Mouse (Mus musculus) ES-E14 (cell line): ENCODE results near the gene Hist1h1d. TPM values are rescaled to one million over a fixed set of nuclear protein-coding genes. Genes with fewer than 3 reads are reported as not detected.

Experiments used
- DNase-seq: peaks from one replicate; pipeline ENCODE4 v3.0.0-alpha.2; 2013; ENCODE audit warnings: low read depth, low spot score
- H3K27ac ChIP-seq: 2 replicates; pipeline ENCODE4 v1.5.1; 2012; ENCODE audit warnings: low read depth, mild to moderate bottlenecking, low read length, moderate library complexity, mixed read lengths; ENCODE audit not compliant: poor library complexity, insufficient read depth, severe bottlenecking
- H3K36me3 ChIP-seq: 2 replicates; pipeline ENCODE4 v1.6.1; 2012; ENCODE audit warnings: mild to moderate bottlenecking, low read length, moderate library complexity, mixed read lengths; ENCODE audit not compliant: control insufficient read depth, poor library complexity, insufficient read depth, severe bottlenecking
- H3K4me1 ChIP-seq, 2 experiments: fragments of 150-350 bp in 1 of 2; sonication (generic) in 1 of 2; 2 replicates each; pipeline ENCODE4 v1.6.1; 2012; ENCODE audit warnings: low read length in 2 of 2, mild to moderate bottlenecking in 1 of 2, mixed read lengths in 1 of 2; ENCODE audit not compliant: control insufficient read depth in 2 of 2, insufficient read depth in 2 of 2, poor library complexity in 1 of 2
- H3K4me3 ChIP-seq, 2 experiments: fragments of 150-350 bp in 1 of 2; sonication (generic) in 1 of 2; 2 replicates each; pipeline ENCODE4 v1.5.1; 2012; ENCODE audit warnings: low read length in 2 of 2, low read depth in 1 of 2, mild to moderate bottlenecking in 1 of 2, mixed read lengths in 1 of 2; ENCODE audit not compliant: insufficient read depth in 1 of 2, poor library complexity in 1 of 2, severe bottlenecking in 1 of 2
- H3K9ac ChIP-seq: 2 replicates; pipeline ENCODE4 v1.6.1; 2012; ENCODE audit warnings: low read depth, mild to moderate bottlenecking, low read length, mixed read lengths; ENCODE audit not compliant: poor library complexity, insufficient read depth, severe bottlenecking
- H3K9me3 ChIP-seq: fragments of 150-350 bp; sonication (generic); 2 replicates; pipeline ENCODE4 v1.6.1; 2012; ENCODE audit warnings: low read depth, mild to moderate bottlenecking, low read length; ENCODE audit not compliant: control insufficient read depth, insufficient read depth
- CHD2 ChIP-seq: IDR thresholded peaks from 2 replicates; pipeline ENCODE4 v1.6.1; 2014; ENCODE audit warnings: mild to moderate bottlenecking, low read depth, low read length, inconsistent platforms
- HCFC1 ChIP-seq: IDR thresholded peaks from 2 replicates; pipeline ENCODE4 v1.6.1; 2012; ENCODE audit warnings: low read length, inconsistent platforms, borderline replicate concordance; ENCODE audit not compliant: insufficient read depth
- MAFK ChIP-seq: IDR thresholded peaks from 2 replicates; pipeline ENCODE4 v1.6.1; 2014; ENCODE audit warnings: mild to moderate bottlenecking, low read depth, low read length, inconsistent platforms; ENCODE audit not compliant: insufficient read depth
- ZC3H11A ChIP-seq: IDR thresholded peaks from 2 replicates; pipeline ENCODE4 v1.6.1; 2012; ENCODE audit warnings: low read depth, mild to moderate bottlenecking, inconsistent platforms, low read length, borderline replicate concordance
- ZNF384 ChIP-seq: IDR thresholded peaks from 2 replicates; pipeline ENCODE4 v1.6.1; 2012; ENCODE audit warnings: low read depth, low read length, inconsistent platforms
- in situ Hi-C, 2 experiments: fragments of 600-800 bp; cut with MboI; formaldehyde crosslinking; loops; one replicate each; pipeline ENCODE4 v1.15.1; 2025; ENCODE audit warnings: low sequenced_read_pairs in 2 of 2, inconsistent platforms in 1 of 2; ENCODE audit not compliant: unreplicated experiment in 2 of 2
- total RNA-seq: library from RNA; depleted of rRNA; stranded (reverse); fragments of 300-350 nt; gene quantifications from 2 replicates; pipeline ENCODE4 v1.2.3, GENCODE M21; 2012

Gene Hist1h1d
- total RNA-seq, 1 experiment, result 97.6 TPM

DNA sequence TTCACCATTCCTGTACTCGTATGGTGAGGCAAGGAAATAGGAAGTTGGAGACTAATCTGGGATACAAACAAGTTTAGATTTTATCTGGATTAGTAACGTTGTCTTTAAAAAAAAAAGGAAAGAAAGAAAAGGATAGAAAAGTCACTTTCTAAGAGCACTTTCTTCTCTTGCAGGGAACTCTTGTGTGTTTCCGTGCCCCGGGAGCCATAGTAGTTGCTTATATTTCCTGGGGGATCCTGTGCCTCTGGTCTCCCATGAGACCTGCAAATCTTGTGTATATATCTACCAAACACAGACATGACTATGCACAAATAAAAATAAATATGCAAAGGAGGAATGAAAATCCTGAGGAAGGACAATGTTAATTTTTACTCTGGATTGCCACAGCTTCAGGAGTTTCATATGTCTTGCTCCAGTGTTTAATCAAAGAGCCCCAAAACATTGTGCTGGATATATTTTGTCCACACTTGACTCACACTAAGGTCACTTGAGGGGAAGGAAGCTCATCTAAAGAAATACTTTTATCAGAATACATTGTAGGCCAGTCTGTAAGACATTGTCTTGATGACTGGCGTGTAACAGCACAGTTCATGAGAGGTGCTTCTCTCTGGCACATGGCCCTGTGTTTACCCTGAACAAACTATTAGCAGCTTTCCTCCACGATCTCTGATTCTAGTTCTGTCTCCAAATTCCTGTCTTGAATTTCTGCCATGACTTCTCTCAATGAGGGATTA is 24.0 kb downstream of the Hist1h1d start:
- DNase-seq, result no peak
- no peak for TF ChIP-seq ZC3H11A
- TF ChIP-seq ZNF384, result no peak
- no peak for TF ChIP-seq CHD2
- TF ChIP-seq HCFC1, result no peak
- no peak for TF ChIP-seq MAFK
- Histone ChIP-seq H3K9me3 (no peaks in the 10 kb centered on the region), H3K4me3 (peak overlapping the region; percentile 70 to 74), H3K4me1 (no peaks in the 10 kb centered on the region), H3K27ac (peak overlapping the region; percentile 80; the same call in 1 of the 2 replicates), H3K9ac (peak overlapping the region; percentile 83; the same call in 1 of the 2 replicates), H3K36me3 (no peaks in the 10 kb centered on the region)
- in situ Hi-C loops, result no loop called here

DNA sequence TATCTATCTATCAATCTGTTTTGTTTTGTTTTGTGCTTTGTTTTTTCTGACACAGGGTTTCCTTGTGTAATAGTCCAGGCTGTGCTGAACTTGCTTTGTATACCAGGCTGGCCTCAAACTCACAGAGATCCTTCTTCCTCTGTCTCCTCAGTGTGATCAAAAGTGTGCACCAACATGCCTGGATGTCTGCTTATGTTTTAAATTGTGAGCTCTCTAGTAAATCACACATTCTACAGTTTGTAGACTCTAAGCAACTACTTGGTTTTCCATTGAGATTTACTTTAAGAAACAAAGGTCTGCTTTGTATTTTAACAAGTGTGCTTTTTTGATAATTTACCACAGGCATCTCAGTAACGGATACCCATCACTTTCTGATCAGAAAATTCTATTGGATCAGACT is 24.8 kb downstream of the Hist1h1d start:
- Histone ChIP-seq H3K27ac (no peak overlapping the region), H3K36me3 (no peaks in the 10 kb centered on the region), H3K9me3 (no peaks in the 10 kb centered on the region), H3K9ac (no peak overlapping the region), H3K4me3 (no peak overlapping the region), H3K4me1 (no peaks in the 10 kb centered on the region; a peak in 1 of 4 replicates)
- TF ChIP-seq MAFK (no peak), HCFC1 (no peak), ZC3H11A (no peak), CHD2 (no peak)
- DNase-seq, result no peak
- in situ Hi-C loops, result no loop called here

DNA sequence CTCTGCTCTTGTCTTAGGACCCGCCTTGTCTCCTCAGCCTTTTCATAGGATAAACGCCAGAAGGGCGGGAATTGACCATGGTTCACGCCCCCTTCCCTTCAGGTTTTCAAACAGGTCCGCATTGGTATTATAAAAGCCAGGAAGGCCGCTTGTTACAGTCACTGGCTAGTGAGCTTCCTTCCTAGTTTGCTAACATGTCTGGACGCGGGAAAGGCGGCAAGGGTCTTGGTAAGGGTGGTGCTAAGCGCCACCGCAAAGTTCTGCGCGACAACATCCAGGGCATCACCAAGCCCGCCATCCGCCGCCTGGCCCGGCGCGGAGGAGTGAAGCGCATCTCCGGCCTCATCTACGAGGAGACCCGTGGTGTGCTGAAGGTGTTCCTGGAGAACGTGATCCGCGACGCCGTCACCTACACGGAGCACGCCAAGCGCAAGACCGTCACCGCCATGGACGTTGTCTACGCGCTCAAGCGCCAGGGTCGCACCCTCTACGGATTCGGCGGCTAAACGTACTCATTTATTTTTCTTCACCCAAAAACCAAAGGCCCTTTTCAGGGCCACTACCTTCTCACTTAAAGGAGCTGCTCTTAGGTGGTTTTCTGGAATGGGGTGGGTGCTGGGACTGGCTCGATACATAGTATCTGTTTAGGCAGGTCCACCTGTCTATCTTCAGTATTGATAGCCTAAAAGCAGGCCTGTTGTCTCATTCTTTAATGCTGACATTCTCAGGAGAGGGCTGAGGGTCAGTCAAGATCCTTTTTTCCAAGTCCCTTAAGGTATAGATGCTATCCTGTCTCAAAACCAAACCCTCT is 28.6 kb downstream of the Hist1h1d start, which contains the start of gene Hist1h4d:
TSS of gene Hist1h4d (plus strand) at position 191 of the 811 bp plus-strand sequence.
- Histone ChIP-seq H3K9me3 (no peaks in the 10 kb centered on the region), H3K36me3 (no peaks in the 10 kb centered on the region), H3K4me3 (peak within 1 kb of the TSS; percentile 43 to 76), H3K27ac (peak within 1 kb of the TSS; percentile 86), H3K9ac (peak within 1 kb of the TSS; percentile 74), H3K4me1 (peaks cover 0 to 6% of the 10 kb centered on the region in 2 experiments; a peak in 2 of 4 replicates)
- TF ChIP-seq ZNF384 (no peak), HCFC1 (0 out of 2 replicates have a peak, but pooled peaks have one; percentile 63), CHD2 (no peak)
- in situ Hi-C loops, result no loop called here
- peak; percentile 98 for DNase-seq

DNA sequence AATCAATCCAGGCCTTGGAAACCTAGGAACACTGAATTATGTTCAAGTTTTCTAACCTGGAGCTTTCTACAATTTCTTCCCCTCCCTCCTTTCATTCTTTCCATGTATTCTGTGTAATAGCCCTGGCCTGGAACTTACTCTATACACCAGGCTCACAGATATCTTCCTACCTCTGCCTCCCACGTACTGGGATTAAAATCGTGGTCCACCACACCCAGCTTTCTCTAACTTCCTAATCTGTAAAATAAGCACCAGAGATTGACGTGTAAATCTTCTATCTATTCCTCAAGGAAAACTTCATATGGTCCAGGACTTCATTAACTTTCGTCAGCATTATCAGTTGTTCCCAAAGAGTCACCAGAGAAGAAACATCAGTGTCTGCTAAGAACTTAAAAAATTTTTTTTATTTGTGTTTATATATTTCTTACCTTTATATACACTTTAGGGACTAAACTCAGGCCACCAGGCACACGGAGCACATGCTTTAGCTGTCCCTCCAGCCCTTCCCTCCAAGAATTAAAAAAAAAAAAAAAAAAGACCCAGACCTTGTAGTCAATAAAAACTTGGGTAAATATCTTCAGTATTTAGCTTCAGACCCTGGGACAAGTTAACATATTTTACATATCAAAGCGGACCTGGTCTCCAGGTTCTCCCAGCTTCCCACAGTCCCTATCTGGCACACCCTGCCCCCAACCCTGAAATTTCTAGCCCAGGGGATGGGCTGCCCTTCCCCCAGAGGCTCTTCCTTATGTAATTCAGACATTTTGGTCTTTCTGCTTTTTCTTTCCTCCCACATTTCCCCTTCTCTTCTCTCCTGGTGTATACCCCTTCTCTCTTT is 29.4 kb downstream of the Hist1h1d start:
- H3K36me3 ChIP-seq, result no peaks in the 10 kb centered on the region

More for the DNA sequence above, 29.4 kb downstream of the Hist1h1d start:
- Histone ChIP-seq H3K4me3 (peak overlapping the region; percentile 43 to 76), H3K4me1 (peaks cover 0 to 7% of the 10 kb centered on the region in 2 experiments; a peak in 2 of 4 replicates), H3K27ac (peak overlapping the region; percentile 86; the same call in 1 of the 2 replicates), H3K9me3 (no peaks in the 10 kb centered on the region), H3K9ac (peak overlapping the region; percentile 74; the same call in 1 of the 2 replicates)
- no peak for DNase-seq
- no peak for TF ChIP-seq HCFC1
- peak; percentile 59; the same call in 1 of the 2 replicates for TF ChIP-seq CHD2
- TF ChIP-seq ZNF384, result peak; percentile 74
- in situ Hi-C loops, result no loop called here
